Mouse (Mus musculus) myocyte (in vitro differentiated cells): ENCODE measurements around the gene Igf2bp3. TPM values are rescaled to one million over a fixed set of nuclear protein-coding genes. Genes with fewer than 3 reads are reported as not detected.

Experiments
- H3K27me3 ChIP-seq: one replicate; pipeline ENCODE4 v1.6.1; 2011; ENCODE audit not compliant: control insufficient read depth, insufficient read depth, insufficient read length
- H3K36me3 ChIP-seq: one replicate; pipeline ENCODE4 v1.6.1; 2011; ENCODE audit not compliant: control insufficient read depth, insufficient read depth
- H3K4me2 ChIP-seq: one replicate; pipeline ENCODE4 v1.6.1; 2011; ENCODE audit warnings: low read depth, control low read depth
- H3K4me3 ChIP-seq: one replicate; pipeline ENCODE4 v1.5.1; 2011; ENCODE audit warnings: mild to moderate bottlenecking, control low read depth, moderate library complexity
- H3K79me2 ChIP-seq: one replicate; pipeline ENCODE4 v1.6.1; 2011; ENCODE audit not compliant: control insufficient read depth, insufficient read depth
- H3ac ChIP-seq: one replicate; pipeline ENCODE4 v1.6.1; 2011; ENCODE audit not compliant: control insufficient read depth, insufficient read length
- CEBPB ChIP-seq: IDR thresholded peaks from 2 replicates; pipeline ENCODE4 v1.6.1; 2011; ENCODE audit warnings: mild to moderate bottlenecking, moderate library complexity; ENCODE audit not compliant: poor library complexity, insufficient read depth, severe bottlenecking
- E2F4 ChIP-seq: IDR thresholded peaks from one replicate; pipeline ENCODE4 v1.6.1; 2011; ENCODE audit warnings: mild to moderate bottlenecking, control low read depth, moderate library complexity; ENCODE audit not compliant: insufficient read depth
- MAX ChIP-seq: IDR thresholded peaks from one replicate; pipeline ENCODE4 v1.6.1; 2011; ENCODE audit warnings: low read depth, mild to moderate bottlenecking, control low read depth
- MYOD1 ChIP-seq, 3 experiments: IDR thresholded peaks; one replicate each; pipeline ENCODE4 v1.6.1; 2011; ENCODE audit warnings: control low read depth in 2 of 3, low read depth in 2 of 3, mild to moderate bottlenecking in 2 of 3, moderate library complexity in 1 of 3; ENCODE audit not compliant: insufficient read length in 2 of 3, control insufficient read depth in 1 of 3
- MYOG ChIP-seq, 3 experiments: IDR thresholded peaks; one replicate each; pipeline ENCODE4 v1.6.1; 2011; ENCODE audit warnings: control low read depth in 2 of 3, low read depth in 2 of 3, mild to moderate bottlenecking in 2 of 3; ENCODE audit not compliant: insufficient read length in 2 of 3, control insufficient read depth in 1 of 3, insufficient read depth in 1 of 3
- POLR2A ChIP-seq: IDR thresholded peaks from one replicate; pipeline ENCODE4 v1.6.1; 2011; ENCODE audit warnings: low read depth, mild to moderate bottlenecking, control low read depth, moderate library complexity; ENCODE audit not compliant: insufficient read length
- POLR2AphosphoS2 ChIP-seq: IDR thresholded peaks from one replicate; pipeline ENCODE4 v1.6.1; 2011; ENCODE audit warnings: low read depth, control low read depth; ENCODE audit not compliant: insufficient read length
- REST ChIP-seq: IDR thresholded peaks from one replicate; pipeline ENCODE4 v1.6.1; 2011; ENCODE audit warnings: mild to moderate bottlenecking, control low read depth, moderate library complexity; ENCODE audit not compliant: insufficient read depth, insufficient read length
- SRF ChIP-seq: IDR thresholded peaks from one replicate; pipeline ENCODE4 v1.6.1; 2011; ENCODE audit warnings: low read depth; ENCODE audit not compliant: control insufficient read depth, insufficient read length
- TCF12 ChIP-seq: IDR thresholded peaks from one replicate; pipeline ENCODE4 v1.6.1; 2011; ENCODE audit warnings: mild to moderate bottlenecking, control low read depth; ENCODE audit not compliant: poor library complexity, insufficient read depth, severe bottlenecking
- TCF3 ChIP-seq: IDR thresholded peaks from one replicate; pipeline ENCODE4 v1.6.1; 2011; ENCODE audit warnings: low read depth, control low read depth; ENCODE audit not compliant: insufficient read length
- USF1 ChIP-seq: IDR thresholded peaks from one replicate; pipeline ENCODE4 v1.6.1; 2011; ENCODE audit warnings: low read depth, mild to moderate bottlenecking, control low read depth, moderate library complexity
- polyA plus RNA-seq: library from polyadenylated mRNA; unstranded; fragments of >200 nt; fragmentation: generic; extraction: Trizol; gene quantifications from one replicate; pipeline ENCODE4 v1.2.1, GENCODE M21; 2012; ENCODE audit warnings: missing spikeins

Igf2bp3 gene
- polyA plus RNA-seq, 1 experiment = 0.26 TPM

DNA sequence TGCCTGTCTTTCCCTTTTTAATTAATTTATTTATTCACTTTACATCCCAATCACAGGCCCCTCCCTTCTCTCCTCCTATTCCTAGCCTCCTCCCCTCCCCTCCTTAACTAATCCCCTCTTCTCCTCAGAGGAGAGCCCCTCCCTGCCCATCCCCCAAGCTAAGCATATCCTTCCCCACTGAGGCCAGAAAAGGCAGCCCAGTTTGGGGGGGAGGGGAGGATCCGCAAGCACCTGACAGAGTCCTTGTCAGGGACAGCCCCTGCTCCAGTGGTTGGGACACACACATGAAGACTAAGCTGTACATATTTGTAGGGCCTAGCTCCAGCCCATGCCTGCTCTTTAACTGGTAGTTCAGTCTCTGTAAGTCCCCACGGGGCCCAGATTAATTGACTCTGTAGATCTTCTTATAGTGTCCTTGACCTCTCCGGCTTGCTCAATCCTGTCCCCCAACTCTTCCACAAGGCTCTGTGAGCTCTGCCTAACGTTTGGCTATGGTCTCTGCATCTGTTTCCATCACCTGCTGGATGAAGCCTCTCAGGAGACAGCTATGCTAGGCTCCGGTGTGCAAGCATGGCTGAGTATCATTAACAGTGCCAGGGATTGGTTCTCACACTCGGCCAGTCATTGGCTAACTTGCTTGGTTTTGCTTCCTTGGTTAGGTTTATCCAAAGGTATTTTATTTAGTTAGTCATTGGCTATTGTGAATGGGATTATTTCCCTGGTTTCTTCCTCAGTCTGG, 82.2 kb downstream of the Igf2bp3 start:
- Histone ChIP-seq H3K4me3 (no peak overlapping the region), H3K79me2 (no peaks in the 10 kb centered on the region), H3K4me2 (no peak overlapping the region), H3K27me3 (peaks cover 20% of the 10 kb centered on the region), H3K36me3 (no peaks in the 10 kb centered on the region), H3ac (no peak overlapping the region)
- TF ChIP-seq MYOD1 (IDR thresholded peaks at IDR 0.05; ENCODE audit: control insufficient read depth in 1 of 3, insufficient read length in 2 of 3, low read depth in 2 of 3) = no peak
- no peak for TF ChIP-seq TCF3
- TF ChIP-seq POLR2A = no peak
- TF ChIP-seq CEBPB = no peak
- TF ChIP-seq MYOG (IDR thresholded peaks at IDR 0.05; ENCODE audit: control insufficient read depth in 1 of 3, insufficient read depth in 1 of 3, insufficient read length in 2 of 3, low read depth in 2 of 3) = no peak
- no peak for TF ChIP-seq SRF
- TF ChIP-seq POLR2AphosphoS2 = no peak
- TF ChIP-seq USF1 = no peak
- TF ChIP-seq MAX = no peak
- no peak for TF ChIP-seq TCF12
- no peak for TF ChIP-seq E2F4
- no peak for TF ChIP-seq REST

DNA sequence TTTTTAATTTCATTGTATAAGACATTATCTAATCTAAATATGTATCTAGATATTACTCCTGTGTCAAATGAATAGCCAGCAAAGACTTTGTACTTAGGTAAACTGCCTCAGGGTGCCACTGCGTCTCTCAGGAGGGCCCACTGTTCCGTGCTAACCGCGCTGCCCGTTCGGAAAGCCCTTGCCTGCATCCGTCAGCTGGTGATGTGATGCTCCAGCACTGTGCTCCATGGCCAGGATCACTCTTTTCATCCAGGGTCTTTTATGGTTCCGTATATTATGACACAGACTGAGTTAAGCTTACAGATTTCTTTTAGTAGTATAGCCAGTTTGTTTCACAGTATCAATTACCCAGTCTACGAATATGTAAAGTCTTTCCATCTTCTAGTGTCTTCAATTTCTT, 82.9 kb downstream of the Igf2bp3 start:
- Histone ChIP-seq H3K4me3 (no peak overlapping the region), H3K36me3 (no peaks in the 10 kb centered on the region), H3K4me2 (no peak overlapping the region), H3ac (no peak overlapping the region), H3K27me3 (peaks cover 20% of the 10 kb centered on the region), H3K79me2 (no peaks in the 10 kb centered on the region)
- no peak for TF ChIP-seq TCF12
- no peak for TF ChIP-seq CEBPB
- no peak for TF ChIP-seq TCF3
- TF ChIP-seq USF1 = no peak
- TF ChIP-seq POLR2AphosphoS2 = no peak
- TF ChIP-seq E2F4 = no peak
- TF ChIP-seq MYOG (IDR thresholded peaks at IDR 0.05; ENCODE audit: control insufficient read depth in 1 of 3, insufficient read depth in 1 of 3, insufficient read length in 2 of 3, low read depth in 2 of 3) = no peak
- no peak for TF ChIP-seq POLR2A
- TF ChIP-seq MAX = no peak
- no peak for TF ChIP-seq SRF
- TF ChIP-seq REST = no peak
- TF ChIP-seq MYOD1 (IDR thresholded peaks at IDR 0.05; ENCODE audit: control insufficient read depth in 1 of 3, insufficient read length in 2 of 3, low read depth in 2 of 3) = no peak

DNA sequence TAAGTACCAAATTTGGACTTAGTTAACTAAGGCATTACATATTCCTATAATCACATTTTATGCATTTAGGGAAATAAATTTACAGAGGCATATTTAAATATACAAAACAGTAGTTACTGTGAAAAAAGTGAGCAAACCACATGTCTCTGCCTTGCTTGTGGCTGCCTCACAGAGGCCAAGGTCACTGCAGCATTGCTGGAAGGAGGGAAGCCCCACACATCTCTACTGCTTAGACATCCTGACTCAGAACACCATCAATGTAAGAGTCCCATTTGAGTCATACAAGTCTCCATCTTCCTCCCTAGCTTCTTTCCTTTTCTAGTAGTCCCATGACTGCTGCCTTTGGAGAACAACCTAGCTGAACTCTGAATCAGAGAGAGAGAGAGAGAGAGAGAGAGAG, 84.4 kb downstream of the Igf2bp3 start:
- no peak overlapping the region for H3K4me3 ChIP-seq
- TF ChIP-seq TCF12 = no peak
- TF ChIP-seq MYOD1 (IDR thresholded peaks at IDR 0.05; ENCODE audit: control insufficient read depth in 1 of 3, insufficient read length in 2 of 3, low read depth in 2 of 3) = no peak
- no peak for TF ChIP-seq POLR2A
- no peak for TF ChIP-seq E2F4
- no peak for TF ChIP-seq SRF
- TF ChIP-seq TCF3 = no peak
- TF ChIP-seq CEBPB = no peak
- no peak for TF ChIP-seq MAX
- TF ChIP-seq USF1 = no peak
- no peak for TF ChIP-seq REST
- no peaks in the 10 kb centered on the region for H3K79me2 ChIP-seq
- no peaks in the 10 kb centered on the region for H3K36me3 ChIP-seq
- H3K4me2 ChIP-seq = no peak overlapping the region
- H3ac ChIP-seq = no peak overlapping the region
- peaks cover 19% of the 10 kb centered on the region for H3K27me3 ChIP-seq

DNA sequence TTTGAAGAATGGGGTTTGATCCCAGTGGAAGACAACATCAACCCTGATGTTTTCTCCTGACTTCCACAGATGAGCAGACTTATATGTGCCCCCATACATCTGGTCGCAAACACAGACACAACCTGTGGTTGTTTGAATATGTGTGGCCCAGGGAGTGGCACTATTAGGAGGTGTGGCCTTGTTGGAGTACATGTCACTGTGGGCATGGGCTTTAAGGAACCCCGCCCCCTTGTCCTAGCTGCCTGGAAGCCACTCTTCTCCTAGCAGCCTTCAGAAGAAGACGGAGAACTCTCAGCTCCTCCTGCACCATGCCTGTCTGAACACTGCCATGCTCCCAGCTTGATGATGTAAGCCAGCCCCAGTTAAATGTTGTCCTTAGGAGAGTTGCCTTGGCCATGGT, 94.4 kb downstream of the Igf2bp3 start:
- Histone ChIP-seq H3K79me2 (no peaks in the 10 kb centered on the region), H3K4me3 (no peak overlapping the region), H3K27me3 (no peaks in the 10 kb centered on the region), H3ac (no peak overlapping the region), H3K36me3 (no peaks in the 10 kb centered on the region), H3K4me2 (no peak overlapping the region)
- TF ChIP-seq SRF = no peak
- TF ChIP-seq USF1 = no peak
- TF ChIP-seq CEBPB = no peak
- TF ChIP-seq REST = no peak
- no peak for TF ChIP-seq E2F4
- no peak for TF ChIP-seq POLR2A
- TF ChIP-seq TCF12 = no peak
- TF ChIP-seq POLR2AphosphoS2 = no peak
- no peak for TF ChIP-seq MAX
- no peak for TF ChIP-seq TCF3
- TF ChIP-seq MYOG (IDR thresholded peaks at IDR 0.05; ENCODE audit: control insufficient read depth in 1 of 3, insufficient read depth in 1 of 3, insufficient read length in 2 of 3, low read depth in 2 of 3) = no peak
- no peak for TF ChIP-seq MYOD1 (IDR thresholded peaks at IDR 0.05; ENCODE audit: control insufficient read depth in 1 of 3, insufficient read length in 2 of 3, low read depth in 2 of 3)
